Mouse (Mus musculus) lung, adult 2 months (tissue): ENCODE data around the gene Plcd3.

ENCODE experiments used
- CTCF ChIP-seq: fragments of 200-500 bp; IDR thresholded peaks from 2 replicates; pipeline ENCODE4 v1.5.1; 2011; ENCODE audit warnings: mild to moderate bottlenecking, low read length, control low read depth; ENCODE audit not compliant: insufficient read depth
- POLR2A ChIP-seq: fragments of 200-500 bp; IDR thresholded peaks from 2 replicates; pipeline ENCODE4 v1.6.1; 2011; ENCODE audit warnings: low read depth, mild to moderate bottlenecking, control low read depth, low read length, borderline replicate concordance; ENCODE audit errors: extremely low read depth

DNA sequence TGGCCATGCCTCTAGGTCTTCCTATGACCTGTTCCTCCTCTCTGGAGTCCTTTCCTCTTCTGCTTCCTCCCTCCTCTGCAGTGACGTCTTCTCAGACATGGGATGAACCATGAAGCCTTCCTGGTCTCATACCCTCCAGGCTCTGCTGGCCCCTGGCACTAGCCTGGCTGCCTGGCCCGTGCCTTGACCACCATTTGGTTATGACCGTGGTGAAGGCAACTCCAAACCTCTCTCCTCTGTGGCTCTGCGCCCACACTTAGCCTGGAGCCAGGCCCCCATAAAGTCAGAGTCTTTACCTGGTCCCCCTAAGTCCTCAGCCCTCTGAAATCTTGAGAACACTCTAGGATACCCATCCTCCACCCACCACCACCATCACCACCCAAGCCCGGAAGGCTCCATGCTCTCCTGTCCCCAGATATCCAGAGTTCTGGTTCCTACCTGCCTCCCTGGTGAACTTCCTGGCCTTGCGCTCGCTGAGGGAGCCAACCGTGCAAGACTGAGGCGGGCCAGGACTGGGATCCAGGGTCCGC, 27.3 kb downstream of the Plcd3 start:
- TF ChIP-seq CTCF = no peak
- no peak for TF ChIP-seq POLR2A
